13 mouse cellular contexts compared by ENCODE assay signal in the genomic region with DNA sequence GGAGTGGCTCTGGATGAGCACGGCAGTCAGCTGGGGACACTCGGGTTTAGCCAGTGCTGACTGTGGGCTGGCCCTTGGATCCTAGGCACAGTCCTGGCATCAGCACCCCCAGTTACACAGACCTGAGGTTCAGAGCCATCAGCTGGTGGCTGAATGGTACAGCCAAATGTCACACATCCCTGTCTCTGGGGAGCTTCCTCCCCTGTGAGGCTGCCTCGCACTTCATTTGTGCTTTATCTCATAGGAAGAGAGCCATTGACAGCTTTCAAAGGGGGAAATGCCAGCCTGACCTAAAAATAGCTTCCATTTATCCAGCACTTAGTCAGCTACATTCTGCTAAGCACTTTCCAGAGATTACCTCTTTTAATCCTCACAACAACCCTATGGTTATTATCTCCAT. TPM values are rescaled to one million over a fixed set of nuclear protein-coding genes. Genes with fewer than 3 reads are reported as not detected.
DNase-seq lines count a peak whose midpoint lies in the region; ATAC-seq and TF ChIP-seq lines count a peak whose summit lies in the region.
"Had no signal": no experiment of that assay in that cellular context is flagged by ENCODE, and none has a peak within 500 bp of the region (broad histone marks: within the 10 kb centered on the region; RNA-seq: fewer than 3 reads in every experiment).

No protein-coding gene starts in this region.

- intact Hi-C loops in gastrocnemius, adult 2 months (cut with DNase I) = no loop called here

- no peak for ATAC-seq in megakaryocyte, adult 5-6 weeks (ENCODE audit: poor library complexity, severe bottlenecking)
- no peak for ATAC-seq in neural tube, embryonic 15.5 days (ENCODE audit: low FRiP score)

- no peak overlapping the region for H3K9ac ChIP-seq in neural tube, embryonic 15.5 days (replicated peaks)
- H3K9ac ChIP-seq: hindbrain, embryonic 14.5 days; liver, embryonic 14.5 days had no signal

- no peak overlapping the region; the same call in 1 of the 2 replicates for H3K27ac ChIP-seq in gastrocnemius, adult 2 months
- H3K27ac ChIP-seq in neural tube, embryonic 15.5 days (replicated peaks) = no peak overlapping the region
- H3K27ac ChIP-seq: hindbrain, embryonic 14.5 days; kidney, postnatal 0 days; liver, embryonic 14.5 days had no signal

- no peak overlapping the region for H3K4me2 ChIP-seq in neural tube, embryonic 15.5 days
- H3K4me2 ChIP-seq: hindbrain, embryonic 14.5 days had no signal

- no peak for TF ChIP-seq CTCF in gastrocnemius, adult 2 months (IDR thresholded peaks at IDR 0.05)

- H3K36me3 ChIP-seq in megakaryocyte, embryonic 14.5 days (replicated peaks; ENCODE audit: low read length) = peaks cover 17% of the 10 kb centered on the region
- peaks cover 6% of the 10 kb centered on the region for H3K36me3 ChIP-seq in neural tube, embryonic 15.5 days

- H3K4me1 ChIP-seq in megakaryocyte, embryonic 14.5 days = peaks cover 52% of the 10 kb centered on the region
- H3K4me1 ChIP-seq in neural tube, embryonic 15.5 days = 0 out of 2 replicates have a peak, but pooled peaks cover 7% of the 10 kb centered on the region

- peak; percentile 59 for DNase-seq in gastrocnemius, adult 2 months
- DNase-seq in gastrocnemius, postnatal 10 days = no peak
- peak; percentile 35 to 49 for DNase-seq in heart, adult 9 months (ENCODE audit: low spot score in 2 of 2)
- peak; percentile 64 for DNase-seq in retina, postnatal 1 day
- DNase-seq in ovary, postnatal 10 days (ENCODE audit: low spot score) = no peak
- DNase-seq: adrenal gland, adult 2 months; thymus, adult 18-20 months had no signal

- no peak overlapping the region for H3K4me3 ChIP-seq in gastrocnemius, adult 2 months
- peak overlapping the region; percentile 59 for H3K4me3 ChIP-seq in megakaryocyte, embryonic 14.5 days (replicated peaks)
- H3K4me3 ChIP-seq in neural tube, embryonic 15.5 days (replicated peaks) = no peak overlapping the region

- 70% methylated on average over 3 of the region's 3 CpGs for WGBS in neural tube, embryonic 15.5 days

- H3K9me3 ChIP-seq in megakaryocyte, embryonic 14.5 days = no peaks in the 10 kb centered on the region
- no peaks in the 10 kb centered on the region for H3K9me3 ChIP-seq in neural tube, embryonic 15.5 days (replicated peaks)

- H3K27me3 ChIP-seq in megakaryocyte, embryonic 14.5 days (replicated peaks) = peaks cover 16% of the 10 kb centered on the region
- H3K27me3 ChIP-seq in neural tube, embryonic 15.5 days (replicated peaks) = no peaks in the 10 kb centered on the region

RNA-seq across cellular contexts. Expression of gene Mybphl, which starts 1.1 kb away (rescaled TPM):
- not detected for total RNA-seq in gastrocnemius, adult 2 months (2021)
- total RNA-seq in gastrocnemius, postnatal 10 days (2021) = not detected
- not detected in 2 replicates for polyA plus RNA-seq in megakaryocyte, embryonic 14.5 days (2012; ENCODE audit: insufficient read depth, low replicate concordance)
- not detected in 2 replicates for total RNA-seq in megakaryocyte, adult 5-6 weeks (2015)
- not detected in 2 replicates for total RNA-seq in megakaryocyte, adult 5-6 weeks (2017)
- polyA plus RNA-seq in neural tube, embryonic 15.5 days (2015; fragmentation: Nextera tagmentation; extraction: Ambion mirVana) = 0.15 and 0.19 TPM in 2 replicates
- total RNA-seq: adrenal gland, adult 2 months had no signal
- polyA plus RNA-seq: adrenal gland, adult 2 months; kidney, postnatal 0 days had no signal

RNA-seq across cellular contexts. Expression of gene Psrc1, which starts 20.0 kb away (rescaled TPM):
- not detected for total RNA-seq in gastrocnemius, adult 2 months (2021)
- total RNA-seq in gastrocnemius, postnatal 10 days (2021) = 1 to 10 TPM; 2.3 to 3.0 TPM
- polyA plus RNA-seq in megakaryocyte, embryonic 14.5 days (2012; ENCODE audit: insufficient read depth, low replicate concordance) = 54.5 and 57.7 TPM in 2 replicates
- total RNA-seq in megakaryocyte, adult 5-6 weeks (2015) = 11.9 and 12.2 TPM in 2 replicates
- total RNA-seq in megakaryocyte, adult 5-6 weeks (2017) = 12.8 and 15.4 TPM in 2 replicates
- polyA plus RNA-seq in neural tube, embryonic 15.5 days (2015; fragmentation: Nextera tagmentation; extraction: Ambion mirVana) = 5.5 and 12.4 TPM in 2 replicates

RNA-seq across cellular contexts. Expression of gene Celsr2, which starts 51.7 kb away (rescaled TPM):
- 1 to 10 TPM; 6.4 to 8.8 TPM for total RNA-seq in gastrocnemius, adult 2 months (2021)
- total RNA-seq in gastrocnemius, postnatal 10 days (2021) = 1 to 10 TPM; 2.9 to 4.3 TPM
- 7.8 TPM in 2 replicates for polyA plus RNA-seq in megakaryocyte, embryonic 14.5 days (2012; ENCODE audit: insufficient read depth, low replicate concordance)
- 0.75 and 0.94 TPM in 2 replicates for total RNA-seq in megakaryocyte, adult 5-6 weeks (2015)
- total RNA-seq in megakaryocyte, adult 5-6 weeks (2017) = 0.22 and 0.81 TPM in 2 replicates
- 34.4 and 35.0 TPM in 2 replicates for polyA plus RNA-seq in neural tube, embryonic 15.5 days (2015; fragmentation: Nextera tagmentation; extraction: Ambion mirVana)

Comparison
In these comparisons a context has a peak if more than half of its experiments do, and no peak if none do; other contexts are left out.
1. DNase-seq: peak in gastrocnemius, adult 2 months (single experiment), heart, adult 9 months (2 of 2) and retina, postnatal 1 day (single experiment); none in gastrocnemius, postnatal 10 days (single experiment) and ovary, postnatal 10 days (single experiment).